Mouse (Mus musculus) adrenal gland, postnatal 10 days (tissue): Measurements from ENCODE around the gene Mafk. TPM values are rescaled to one million over a fixed set of nuclear protein-coding genes. Genes with fewer than 3 reads are reported as not detected.

Source experiments
- DNase-seq: peaks from one replicate; pipeline ENCODE4 v3.0.0; 2021; ENCODE audit warnings: mixed read lengths
- total RNA-seq, 2 experiments: library from RNA; stranded (reverse); gene quantifications; 2 replicates each; pipeline ENCODE4 v1.2.3; 2021

Gene Mafk
- total RNA-seq, 2 experiments from 2014 or later: 18.8 to 25.1 TPM

- no peak for DNase-seq
Measured at GRCm38 (mm10) chr5:139796001-139796620, 4.8 kb downstream of the Mafk start.

- peak; percentile 88 for DNase-seq
Measured at GRCm38 (mm10) chr5:139796900-139797299, 5.6 kb downstream of the Mafk start.

GRCm38 (mm10) chr5:139797473-139798167, 6.3 kb downstream of the Mafk start:
- DNase-seq: peak; percentile 94

- DNase-seq: no peak
Measured at GRCm38 (mm10) chr5:139798168-139798900, 7.0 kb downstream of the Mafk start.

- no peak for DNase-seq
Measured at GRCm38 (mm10) chr5:139799041-139799440, 7.7 kb downstream of the Mafk start.

GRCm38 (mm10) chr5:139799801-139800590, 8.7 kb downstream of the Mafk start:
- DNase-seq: no peak

GRCm38 (mm10) chr5:139801231-139801630, 9.9 kb downstream of the Mafk start:
- no peak for DNase-seq

GRCm38 (mm10) chr5:139801880-139802279, 10.6 kb downstream of the Mafk start:
- no peak for DNase-seq

GRCm38 (mm10) chr5:139803165-139803564, 11.9 kb downstream of the Mafk start:
- no peak for DNase-seq

GRCm38 (mm10) chr5:139803601-139804102, 12.3 kb downstream of the Mafk start:
- DNase-seq: peak; percentile 74

GRCm38 (mm10) chr5:139804107-139804551, 12.8 kb downstream of the Mafk start:
- no peak for DNase-seq

- no peak for DNase-seq
Measured at GRCm38 (mm10) chr5:139804573-139805111, 13.3 kb downstream of the Mafk start.

- DNase-seq: no peak
Measured at GRCm38 (mm10) chr5:139805924-139806323, 14.6 kb downstream of the Mafk start.

- no peak for DNase-seq
Measured at GRCm38 (mm10) chr5:139809397-139809796, 18.1 kb downstream of the Mafk start.

- no peak for DNase-seq
Measured at GRCm38 (mm10) chr5:139811677-139812397, 20.5 kb downstream of the Mafk start.

GRCm38 (mm10) chr5:139812398-139813125, 21.2 kb downstream of the Mafk start:
- no peak for DNase-seq

- no peak for DNase-seq
Measured at GRCm38 (mm10) chr5:139813126-139813490, 21.8 kb downstream of the Mafk start.

- peak; percentile 58 for DNase-seq
Measured at GRCm38 (mm10) chr5:139813963-139814381, 22.7 kb downstream of the Mafk start.

- peak; percentile 51 for DNase-seq
Measured at GRCm38 (mm10) chr5:139815964-139816363, 24.7 kb downstream of the Mafk start.

- DNase-seq: no peak
Measured at GRCm38 (mm10) chr5:139816445-139816844, 25.1 kb downstream of the Mafk start.
